Mouse (Mus musculus): Measurements from ENCODE around the gene Tgm7.

DNA sequence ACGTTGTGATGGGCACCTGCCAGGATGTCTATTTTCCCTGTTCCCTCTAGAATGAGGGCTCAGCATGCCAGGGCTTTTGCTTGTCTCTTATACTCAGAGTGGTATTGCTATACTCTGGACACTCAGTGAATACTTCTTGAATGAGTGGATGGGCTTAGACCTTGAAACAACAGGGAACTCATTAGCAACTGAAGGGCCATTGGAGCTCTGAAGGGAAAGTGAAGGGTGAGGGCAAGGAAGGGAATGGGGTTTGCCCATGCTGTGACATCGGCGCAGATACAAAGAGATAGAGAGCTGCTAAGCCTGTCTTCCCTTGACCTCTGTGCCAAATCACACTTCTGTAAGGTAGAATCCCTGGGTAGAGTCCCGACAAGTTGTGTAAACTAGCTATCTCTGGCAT, 63.9 kb downstream of the Tgm7 start:
- no peak for TF ChIP-seq POLR2A (IDR thresholded peaks at IDR 0.05; ENCODE audit: insufficient read length, low read depth)
- TF ChIP-seq E2F4 (IDR thresholded peaks at IDR 0.05; ENCODE audit: insufficient read depth), result no peak
- no peak for TF ChIP-seq CEBPB (IDR thresholded peaks at IDR 0.05; ENCODE audit: insufficient read depth, poor library complexity, severe bottlenecking)
- TF ChIP-seq MYOG (IDR thresholded peaks at IDR 0.05; ENCODE audit: control insufficient read depth in 1 of 3, insufficient read depth in 1 of 3, insufficient read length in 2 of 3, low read depth in 2 of 3), result no peak
- no peak for TF ChIP-seq USF1 (IDR thresholded peaks at IDR 0.05; ENCODE audit: low read depth)
- no peak for TF ChIP-seq MYOD1 (IDR thresholded peaks at IDR 0.05; ENCODE audit: control insufficient read depth in 1 of 3, insufficient read length in 2 of 3, low read depth in 2 of 3)
- no peak for TF ChIP-seq TCF12 (IDR thresholded peaks at IDR 0.05; ENCODE audit: insufficient read depth, poor library complexity, severe bottlenecking)
- TF ChIP-seq POLR2AphosphoS2 (IDR thresholded peaks at IDR 0.05; ENCODE audit: insufficient read length, low read depth), result no peak
- TF ChIP-seq SRF (IDR thresholded peaks at IDR 0.05; ENCODE audit: control insufficient read depth, insufficient read length, low read depth), result no peak
- TF ChIP-seq REST (IDR thresholded peaks at IDR 0.05; ENCODE audit: insufficient read depth, insufficient read length), result no peak

Measured in myocyte (in vitro differentiated cells).